Mouse (Mus musculus): ENCODE data around the gene Mef2a. TPM values are rescaled to one million over a fixed set of nuclear protein-coding genes. Genes with fewer than 3 reads are reported as not detected.

The Mef2a gene
- polyA plus RNA-seq, 1 experiment from 2014 or later, result 31.6 TPM

DNA sequence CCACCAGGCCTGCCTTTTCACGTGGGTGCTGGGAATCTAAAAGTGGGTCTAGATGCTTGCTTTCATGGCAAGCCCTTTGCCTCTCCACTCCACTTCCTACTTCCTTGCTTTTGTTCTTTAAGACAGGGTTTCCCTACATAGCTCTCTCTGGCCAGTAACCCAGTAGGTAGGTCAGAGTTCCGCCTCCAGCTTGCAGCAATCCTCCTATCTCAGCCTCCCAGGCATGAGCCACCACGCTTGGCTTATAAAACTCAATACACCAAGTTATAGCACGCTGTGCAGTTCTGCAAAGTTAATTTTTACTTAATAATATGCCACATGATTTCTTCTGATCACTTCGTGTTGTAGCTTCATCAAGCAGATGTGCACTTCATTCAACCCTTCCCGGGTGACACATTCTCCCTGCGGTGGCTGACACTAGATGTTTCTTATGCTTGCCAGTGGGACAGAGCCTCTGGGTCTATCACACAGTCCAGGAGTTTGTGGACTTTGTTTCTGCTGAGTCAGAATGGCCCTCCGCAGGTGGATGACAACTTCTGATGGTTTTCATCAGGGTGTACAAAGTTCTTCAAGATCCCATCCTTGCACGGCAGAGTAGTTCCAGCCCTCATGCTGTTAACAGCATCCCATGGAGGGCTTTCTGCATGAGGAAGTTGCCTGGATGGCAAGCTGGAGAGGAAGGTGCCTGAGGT lies 166.8 kb downstream of the Mef2a start:
- Histone ChIP-seq H3K4me2 (ENCODE audit: low read depth) (no peak overlapping the region), H3K27me3 (ENCODE audit: control insufficient read depth, insufficient read depth, low read length) (no peaks in the 10 kb centered on the region), H3K4me1 (ENCODE audit: control insufficient read depth, insufficient read depth, low read length) (no peaks in the 10 kb centered on the region), H3K4me3 (ENCODE audit: low read depth, low read length) (no peak overlapping the region), H3K9ac (ENCODE audit: low read length) (no peak overlapping the region), H3K36me3 (ENCODE audit: control insufficient read depth, insufficient read depth, low read length) (no peaks in the 10 kb centered on the region), H3K9me3 (ENCODE audit: control insufficient read depth, low read length) (no peaks in the 10 kb centered on the region), H3K27ac (ENCODE audit: low read depth, low read length) (no peak overlapping the region)
- ATAC-seq (ENCODE audit: insufficient read depth, low FRiP score, low TSS enrichment) (no peak), DNase-seq (ENCODE audit: low spot score) (no peak)
- WGBS, result 90% methylated on average over 9 of the region's 9 CpGs

DNA sequence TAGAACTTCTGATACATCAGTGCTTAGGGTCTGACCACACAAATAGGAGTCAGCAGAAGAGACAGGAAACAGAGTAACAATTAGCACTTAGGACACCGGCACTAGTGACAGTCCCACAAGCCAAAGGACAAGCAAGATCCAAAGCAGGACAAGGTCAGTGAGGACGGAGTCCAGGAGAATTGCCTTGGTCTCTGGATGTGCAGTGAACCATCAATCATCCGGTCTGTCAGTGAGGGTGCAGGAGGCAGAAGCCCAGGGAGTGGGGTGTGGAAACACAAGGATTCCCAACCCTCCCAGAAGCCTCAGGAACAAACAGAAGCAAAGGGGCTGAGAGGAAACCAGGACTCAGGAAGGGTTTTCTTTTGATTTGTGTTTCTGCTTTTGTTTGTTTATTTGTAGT lies 169.0 kb downstream of the Mef2a start:
- Histone ChIP-seq H3K27ac (ENCODE audit: low read depth, low read length) (no peak overlapping the region), H3K9ac (ENCODE audit: low read length) (no peak overlapping the region), H3K9me3 (ENCODE audit: control insufficient read depth, low read length) (no peaks in the 10 kb centered on the region), H3K36me3 (ENCODE audit: control insufficient read depth, insufficient read depth, low read length) (no peaks in the 10 kb centered on the region), H3K4me2 (ENCODE audit: low read depth) (no peak overlapping the region), H3K27me3 (ENCODE audit: control insufficient read depth, insufficient read depth, low read length) (no peaks in the 10 kb centered on the region), H3K4me1 (ENCODE audit: control insufficient read depth, insufficient read depth, low read length) (no peaks in the 10 kb centered on the region), H3K4me3 (ENCODE audit: low read depth, low read length) (no peak overlapping the region)
- WGBS, result 78% methylated on average over 3 of the region's 3 CpGs
- DNase-seq (ENCODE audit: low spot score) (no peak), ATAC-seq (ENCODE audit: insufficient read depth, low FRiP score, low TSS enrichment) (no peak)

GRCm38 (mm10) chr7:67199412-67199811 lies 173.2 kb downstream of the Mef2a start:
- no peaks in the 10 kb centered on the region for H3K9me3 ChIP-seq (ENCODE audit: control insufficient read depth, low read length)
- no peak overlapping the region for H3K9ac ChIP-seq (ENCODE audit: low read length)
- H3K27ac ChIP-seq (ENCODE audit: low read depth, low read length), result no peak overlapping the region
- H3K36me3 ChIP-seq (ENCODE audit: control insufficient read depth, insufficient read depth, low read length), result no peaks in the 10 kb centered on the region
- H3K4me3 ChIP-seq (ENCODE audit: low read depth, low read length), result no peak overlapping the region
- no peak for ATAC-seq (ENCODE audit: insufficient read depth, low FRiP score, low TSS enrichment)
- WGBS, result 25% methylated on average over 10 of the region's 10 CpGs
- H3K4me1 ChIP-seq (ENCODE audit: control insufficient read depth, insufficient read depth, low read length), result no peaks in the 10 kb centered on the region
- DNase-seq (ENCODE audit: low spot score), result peak; percentile 71
- H3K27me3 ChIP-seq (ENCODE audit: control insufficient read depth, insufficient read depth, low read length), result no peaks in the 10 kb centered on the region
- H3K4me2 ChIP-seq (ENCODE audit: low read depth), result no peak overlapping the region

DNA sequence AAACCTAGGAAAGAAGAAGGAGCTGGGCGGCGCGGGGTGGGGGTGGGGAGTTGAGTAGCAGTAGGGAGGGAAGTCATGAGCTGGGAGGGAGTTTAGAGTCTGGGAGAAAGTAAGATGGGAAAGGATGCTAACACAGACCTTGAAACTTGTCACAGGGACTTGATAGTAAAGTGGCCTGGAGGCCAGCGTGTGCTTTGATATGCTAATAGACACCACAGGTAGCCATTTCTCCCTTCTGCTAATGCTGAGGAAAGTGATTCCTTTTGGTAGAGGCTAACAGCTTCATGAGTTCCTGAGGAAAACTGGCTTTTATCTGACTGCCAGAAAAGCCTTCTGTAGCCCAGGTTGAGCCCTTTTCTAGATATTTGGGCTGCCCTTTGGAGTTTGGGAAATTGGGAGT lies 188.9 kb downstream of the Mef2a start:
- no peak overlapping the region for H3K4me3 ChIP-seq (ENCODE audit: low read depth, low read length)
- H3K4me1 ChIP-seq (ENCODE audit: control insufficient read depth, insufficient read depth, low read length), result no peaks in the 10 kb centered on the region
- no peaks in the 10 kb centered on the region for H3K27me3 ChIP-seq (ENCODE audit: control insufficient read depth, insufficient read depth, low read length)
- no peaks in the 10 kb centered on the region for H3K36me3 ChIP-seq (ENCODE audit: control insufficient read depth, insufficient read depth, low read length)
- ATAC-seq (ENCODE audit: insufficient read depth, low FRiP score, low TSS enrichment), result no peak
- no peak overlapping the region for H3K9ac ChIP-seq (ENCODE audit: low read length)
- H3K9me3 ChIP-seq (ENCODE audit: control insufficient read depth, low read length), result no peaks in the 10 kb centered on the region
- H3K4me2 ChIP-seq (ENCODE audit: low read depth), result no peak overlapping the region
- WGBS, result 11% methylated on average over 4 of the region's 4 CpGs
- DNase-seq (ENCODE audit: low spot score), result no peak
- H3K27ac ChIP-seq (ENCODE audit: low read depth, low read length), result no peak overlapping the region

Other genes starting within 250 kb of the Mef2a start
- 12.2 and 17.5 TPM in 2 replicates for gene Lysmd4, start 150.3 kb downstream of the Mef2a start, polyA plus RNA-seq (2014; fragmentation: Nextera tagmentation; extraction: Ambion mirVana)

All from neural tube, embryonic 11.5 days (tissue).